Mouse (Mus musculus) limb, embryonic 15.5 days (tissue): ENCODE results near the gene Ywhah. TPM values are rescaled to one million over a fixed set of nuclear protein-coding genes. Genes with fewer than 3 reads are reported as not detected.
"Not testable (repeated sequence)": the region's sequence is repeated elsewhere in the genome, so short reads cannot be mapped to it uniquely, and the experiment has no call there.

Experiments
- ATAC-seq: fragments of 200-750 bp; cut with Nextera tagmentation; 2 replicates; pipeline ENCODE4 v1.8.0; 2017; ENCODE audit warnings: low read depth, moderate TSS enrichment; ENCODE audit not compliant: insufficient number of reproducible peaks, low FRiP score, low TSS enrichment
- H3K27ac ChIP-seq: fragments of 300-500 bp; sonication (generic); 2 replicates; pipeline ENCODE4 v1.5.1; 2015; ENCODE audit warnings: moderate library complexity, mild to moderate bottlenecking, inconsistent platforms
- H3K27me3 ChIP-seq: fragments of 300-500 bp; sonication (generic); 2 replicates; pipeline ENCODE4 v1.6.1; 2015; ENCODE audit warnings: inconsistent platforms
- H3K36me3 ChIP-seq: fragments of 300-500 bp; sonication (generic); 2 replicates; pipeline ENCODE4 v1.6.1; 2015; ENCODE audit warnings: inconsistent platforms
- H3K4me1 ChIP-seq: fragments of 300-500 bp; sonication (generic); 2 replicates; pipeline ENCODE4 v1.6.1; 2015; ENCODE audit warnings: inconsistent platforms
- H3K4me2 ChIP-seq: fragments of 300-500 bp; sonication (generic); 2 replicates; pipeline ENCODE4 v1.6.1; 2015; ENCODE audit warnings: mild to moderate bottlenecking, inconsistent platforms
- H3K4me3 ChIP-seq: fragments of 300-500 bp; sonication (generic); 2 replicates; pipeline ENCODE4 v1.5.1; 2015; ENCODE audit warnings: mild to moderate bottlenecking, inconsistent platforms
- H3K9ac ChIP-seq: fragments of 300-500 bp; sonication (generic); 2 replicates; pipeline ENCODE4 v1.6.1; 2015; ENCODE audit warnings: inconsistent platforms
- H3K9me3 ChIP-seq: fragments of 300-500 bp; sonication (generic); 2 replicates; pipeline ENCODE4 v1.6.1; 2016; ENCODE audit warnings: inconsistent platforms
- WGBS: fragments of 180-500 bp; shearing (Covaris S2); methylation state at CpG from one replicate; pipeline ENCODE4 v1.1.7; 2015; 5-methylcytosine and 5-hydroxymethylcytosine counted together
- polyA plus RNA-seq: library from polyadenylated mRNA; unstranded; fragments of >200 nt; fragmentation: Nextera tagmentation; extraction: Ambion mirVana; gene quantifications from 2 replicates; pipeline ENCODE4 v1.2.1, GENCODE M21; 2015

Ywhah gene
- polyA plus RNA-seq, 1 experiment from 2014 or later = 363 TPM

DNA sequence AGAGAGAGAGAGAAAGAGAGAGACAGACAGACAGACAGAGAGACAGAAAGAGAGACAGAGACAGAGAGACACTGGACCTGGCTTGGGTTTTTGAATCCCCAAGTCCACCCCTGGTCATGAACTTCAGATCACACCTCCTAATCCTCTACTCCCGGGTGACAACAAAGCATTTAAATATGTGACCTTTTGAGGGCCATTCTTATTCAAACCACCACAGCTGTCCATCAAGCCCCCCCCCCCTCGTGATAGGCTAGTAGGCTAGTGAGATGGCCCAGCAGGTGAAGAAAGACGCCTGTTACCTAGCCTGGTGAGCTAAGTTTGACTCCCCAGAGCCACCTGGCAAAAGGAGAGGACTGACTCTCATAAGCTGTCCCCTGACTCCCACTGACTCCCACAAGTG lies 16.3 kb downstream of the Ywhah start:
- Histone ChIP-seq H3K27me3 (no peaks in the 10 kb centered on the region), H3K4me3 (no peak overlapping the region), H3K4me2 (no peak overlapping the region), H3K9me3 (no peaks in the 10 kb centered on the region), H3K27ac (no peak overlapping the region), H3K4me1 (peaks cover 3% of the 10 kb centered on the region; the same call in 1 of the 2 replicates), H3K36me3 (no peaks in the 10 kb centered on the region), H3K9ac (no peak overlapping the region)
- WGBS = 27% methylated on average over 3 of the region's 3 CpGs
- no peak for ATAC-seq

DNA sequence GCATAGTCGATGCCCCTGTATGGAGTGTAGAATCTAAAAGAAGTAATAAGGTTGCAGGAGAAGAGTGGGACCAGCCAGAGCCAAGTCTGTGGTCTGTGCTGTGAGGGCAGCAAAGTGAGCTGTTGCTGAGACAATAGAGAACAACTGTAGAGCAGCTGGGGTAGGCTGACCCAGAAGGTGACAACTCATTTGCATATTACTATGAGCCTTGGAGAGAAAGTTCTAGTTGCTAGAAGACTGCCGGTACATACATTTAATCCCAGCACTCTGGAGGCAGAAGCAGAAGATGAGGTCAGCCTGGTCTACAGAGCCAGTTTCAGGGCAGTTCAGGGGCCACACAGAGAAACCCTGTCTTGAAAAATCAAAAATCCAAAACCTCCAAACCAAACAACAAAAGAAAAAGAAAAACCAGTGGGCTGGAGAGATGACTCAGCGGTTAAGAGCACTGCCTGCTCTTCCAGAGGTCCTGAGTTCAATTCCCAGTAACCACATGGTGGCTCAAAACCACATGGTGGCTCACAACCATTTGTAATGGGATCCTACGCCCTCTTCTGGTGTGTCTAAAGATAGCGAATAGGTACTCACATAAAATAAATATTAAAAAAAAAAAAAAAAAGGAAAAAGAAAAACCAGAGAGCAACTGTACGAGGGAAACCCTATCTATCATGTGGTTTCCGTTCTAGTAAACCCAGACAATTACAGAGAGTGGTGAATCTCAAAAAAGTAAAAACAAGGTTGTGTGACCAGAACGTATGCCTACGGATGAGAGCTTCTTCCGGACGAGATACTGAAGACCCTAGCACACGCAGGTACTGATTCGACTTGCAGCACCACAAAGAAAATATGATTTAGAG lies 20.3 kb downstream of the Ywhah start:
- H3K4me1 ChIP-seq = peaks cover 3% of the 10 kb centered on the region; the same call in 1 of the 2 replicates
- WGBS = 45% methylated on average over 13 of the region's 13 CpGs
- peak overlapping the region; percentile 41; the same call in 1 of the 2 replicates for H3K4me2 ChIP-seq
- H3K36me3 ChIP-seq = no peaks in the 10 kb centered on the region
- H3K27ac ChIP-seq = no peak overlapping the region
- 0 out of 2 replicates have a peak overlapping the region, but pooled peaks have one; percentile 11 for H3K4me3 ChIP-seq
- no peaks in the 10 kb centered on the region for H3K27me3 ChIP-seq
- no peak overlapping the region for H3K9ac ChIP-seq
- H3K9me3 ChIP-seq = no peaks in the 10 kb centered on the region
- ATAC-seq = no peak

DNA sequence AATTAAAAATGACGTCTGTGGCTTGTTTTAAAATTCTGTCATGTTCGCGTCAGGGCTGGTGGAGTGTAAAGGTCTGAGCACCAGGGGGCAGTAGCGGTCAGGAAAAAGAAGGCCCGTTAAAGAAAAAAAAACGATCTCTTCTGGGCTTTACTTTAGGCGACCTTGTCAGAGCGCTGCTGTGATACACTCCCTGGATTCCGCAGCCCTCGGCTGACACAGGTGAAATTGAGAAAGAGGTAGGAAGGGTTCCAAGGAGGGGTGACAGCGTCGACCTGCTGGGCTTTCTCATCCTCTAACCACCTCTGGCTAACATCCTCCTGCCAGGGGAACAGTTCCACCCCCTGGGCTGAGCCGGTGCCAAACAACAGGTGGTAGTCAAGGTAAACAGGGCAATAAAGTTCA lies 20.9 kb downstream of the Ywhah start:
- Histone ChIP-seq H3K27me3 (no peaks in the 10 kb centered on the region), H3K36me3 (no peaks in the 10 kb centered on the region), H3K27ac (no peak overlapping the region), H3K9ac (no peak overlapping the region), H3K4me1 (peaks cover 3% of the 10 kb centered on the region; the same call in 1 of the 2 replicates), H3K4me2 (peak overlapping the region; percentile 41), H3K4me3 (peak overlapping the region; percentile 11; the same call in 1 of the 2 replicates), H3K9me3 (no peaks in the 10 kb centered on the region)
- WGBS = 4% methylated on average over 13 of the region's 13 CpGs
- ATAC-seq = no peak

DNA sequence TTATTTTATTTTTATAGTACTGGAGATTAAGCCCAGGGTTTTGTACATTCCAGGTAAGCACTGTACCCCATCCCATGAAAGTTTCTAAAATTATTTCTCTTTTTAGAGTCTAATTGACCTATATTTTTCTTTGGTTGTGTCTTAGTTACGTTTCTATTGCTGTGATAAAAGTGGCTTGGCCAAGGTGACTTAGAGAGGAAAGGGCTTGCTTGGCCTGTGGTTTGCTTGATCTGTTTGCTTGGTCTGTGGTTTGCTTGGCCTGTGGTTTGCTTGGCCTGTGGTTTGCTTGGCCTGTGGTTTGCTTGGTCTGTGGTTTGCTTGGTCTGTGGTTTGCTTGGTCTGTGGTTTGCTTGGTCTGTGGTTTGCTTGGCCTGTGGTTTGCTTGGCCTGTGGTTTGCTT lies 22.1 kb downstream of the Ywhah start:
- not testable (repeated sequence) for ATAC-seq, H3K27ac ChIP-seq, H3K4me3 ChIP-seq, H3K4me2 ChIP-seq, H3K4me1 ChIP-seq, H3K36me3 ChIP-seq, H3K9me3 ChIP-seq, H3K27me3 ChIP-seq, H3K9ac ChIP-seq
- WGBS = 65% methylated on average over 1 of the region's 1 CpGs

DNA sequence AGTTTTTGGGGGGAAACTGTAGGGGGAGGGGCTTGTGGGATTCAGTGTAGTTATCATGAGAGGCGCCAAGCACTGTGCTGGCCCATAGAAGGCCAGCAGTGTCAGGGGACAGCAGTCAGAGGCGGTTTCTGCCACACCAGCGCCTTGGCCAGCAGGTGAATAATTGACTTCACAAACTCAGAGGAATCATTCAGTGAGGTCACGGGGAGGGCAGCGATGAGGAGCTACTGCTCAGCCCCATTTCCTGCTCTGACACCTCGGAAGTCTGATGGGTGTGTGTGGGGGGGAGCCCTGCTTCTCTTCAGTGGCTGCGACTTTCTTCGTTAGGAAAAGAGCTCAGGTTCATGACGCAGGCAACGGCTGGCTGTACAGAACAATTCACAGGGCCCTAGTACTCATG lies 24.8 kb downstream of the Ywhah start:
- ATAC-seq = no peak
- H3K36me3 ChIP-seq = no peaks in the 10 kb centered on the region
- H3K27me3 ChIP-seq = no peaks in the 10 kb centered on the region
- no peak overlapping the region for H3K9ac ChIP-seq
- WGBS = 58% methylated on average over 10 of the region's 10 CpGs
- H3K4me2 ChIP-seq = no peak overlapping the region
- H3K27ac ChIP-seq = no peak overlapping the region
- H3K4me3 ChIP-seq = no peak overlapping the region
- peaks cover 3% of the 10 kb centered on the region; the same call in 1 of the 2 replicates for H3K4me1 ChIP-seq
- no peaks in the 10 kb centered on the region for H3K9me3 ChIP-seq

DNA sequence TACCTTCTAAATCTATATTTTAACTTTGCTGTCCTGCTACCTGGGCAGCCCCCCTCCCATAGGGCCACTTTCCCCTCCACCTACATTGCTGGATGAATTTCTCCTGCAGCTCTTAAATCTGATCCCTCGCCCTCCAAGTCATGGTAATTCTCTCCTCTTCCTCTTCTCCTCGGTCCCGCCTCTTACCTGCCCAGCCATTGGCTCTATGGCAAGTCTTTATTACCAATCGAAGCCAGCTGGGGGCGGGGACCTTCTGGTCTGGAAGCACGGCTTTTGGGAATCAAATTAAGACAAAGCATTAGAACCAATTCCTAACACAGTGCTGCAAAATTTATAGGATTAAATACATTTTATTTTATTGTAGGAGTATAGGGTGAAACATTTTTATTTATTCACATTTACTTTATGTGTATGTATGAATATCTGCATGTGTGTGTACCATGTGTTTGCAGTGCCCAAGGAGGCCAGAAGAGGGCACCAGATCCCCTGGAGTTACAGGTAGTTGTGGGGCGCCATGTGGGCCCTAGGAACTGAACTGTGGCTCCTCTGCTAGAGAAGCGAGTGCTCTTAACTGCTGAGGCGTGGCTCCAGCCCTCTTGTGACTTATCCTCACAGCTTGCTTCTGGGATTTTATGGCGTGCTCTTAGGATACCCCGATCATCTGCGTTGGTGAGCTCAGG lies 26.2 kb downstream of the Ywhah start:
- no peak overlapping the region for H3K4me2 ChIP-seq
- no peaks in the 10 kb centered on the region for H3K9me3 ChIP-seq
- no peak overlapping the region for H3K9ac ChIP-seq
- H3K27ac ChIP-seq = no peak overlapping the region
- ATAC-seq = no peak
- no peaks in the 10 kb centered on the region for H3K36me3 ChIP-seq
- no peak overlapping the region for H3K4me3 ChIP-seq
- no peaks in the 10 kb centered on the region for H3K4me1 ChIP-seq
- no peaks in the 10 kb centered on the region for H3K27me3 ChIP-seq
- WGBS = 88% methylated on average over 12 of the region's 12 CpGs

DNA sequence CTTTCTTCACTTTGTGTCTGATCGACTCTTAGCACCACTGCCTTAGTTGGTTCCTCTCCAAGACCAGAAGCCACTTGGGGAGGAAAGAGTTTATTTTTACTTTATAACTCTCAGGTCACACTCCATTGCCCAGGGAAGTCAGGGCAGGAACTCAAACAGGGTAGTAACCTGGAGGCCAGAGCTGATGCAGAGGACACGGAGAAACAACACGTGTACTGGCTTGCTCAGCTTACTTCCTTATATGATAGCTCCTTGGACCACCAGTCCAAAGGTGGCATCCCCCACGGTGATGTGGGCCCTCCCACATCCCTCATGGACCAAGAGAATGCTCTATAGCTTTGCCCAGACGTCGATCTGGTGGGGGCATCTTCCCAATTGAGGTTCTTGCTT lies 26.7 kb downstream of the Ywhah start:
- Histone ChIP-seq H3K9ac (no peak overlapping the region), H3K4me1 (no peaks in the 10 kb centered on the region), H3K9me3 (no peaks in the 10 kb centered on the region), H3K27ac (no peak overlapping the region), H3K4me3 (no peak overlapping the region), H3K27me3 (no peaks in the 10 kb centered on the region), H3K36me3 (no peaks in the 10 kb centered on the region), H3K4me2 (no peak overlapping the region)
- 86% methylated on average over 6 of the region's 6 CpGs for WGBS
- no peak for ATAC-seq

DNA sequence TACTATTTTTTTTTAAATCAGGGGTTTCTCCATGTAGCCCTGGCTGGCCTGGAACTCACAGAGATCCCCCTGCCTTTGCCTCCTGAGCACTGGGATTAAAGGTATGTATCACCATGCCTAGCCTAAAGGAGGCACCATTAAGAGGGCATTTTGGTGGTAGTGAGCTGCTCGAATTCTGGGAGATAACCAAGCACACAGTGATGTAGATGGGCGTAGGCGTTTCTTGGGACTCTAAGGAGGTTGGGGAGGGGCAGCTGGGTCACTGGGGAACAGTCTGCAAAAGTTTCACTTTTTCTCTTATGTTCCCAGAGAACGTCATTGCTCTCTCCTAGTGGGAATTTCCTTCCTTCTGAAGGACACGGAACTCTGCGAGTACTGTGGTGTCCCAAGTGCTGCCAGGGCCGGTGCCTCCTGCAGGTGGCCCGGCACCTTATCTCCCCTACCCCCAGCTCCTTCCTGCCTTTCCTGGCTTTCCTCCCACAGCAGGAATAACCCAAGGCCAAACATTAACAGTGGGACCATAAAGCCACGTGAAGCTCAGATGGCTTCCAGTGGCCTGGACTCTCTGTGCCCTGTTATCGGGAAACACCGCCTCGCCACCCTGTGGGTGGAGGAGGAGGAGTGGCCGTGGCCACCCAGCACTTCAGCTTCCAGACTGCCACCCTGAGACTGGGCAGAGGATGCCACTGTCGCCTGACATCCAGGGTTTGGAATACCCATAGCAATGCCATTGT lies 34.4 kb downstream of the Ywhah start:
- no peak for ATAC-seq
- H3K27me3 ChIP-seq = no peaks in the 10 kb centered on the region
- 69% methylated on average over 14 of the region's 14 CpGs for WGBS
- no peaks in the 10 kb centered on the region for H3K4me1 ChIP-seq
- no peak overlapping the region for H3K4me3 ChIP-seq
- no peak overlapping the region for H3K27ac ChIP-seq
- H3K36me3 ChIP-seq = no peaks in the 10 kb centered on the region
- H3K4me2 ChIP-seq = no peak overlapping the region
- H3K9me3 ChIP-seq = no peaks in the 10 kb centered on the region
- no peak overlapping the region for H3K9ac ChIP-seq

DNA sequence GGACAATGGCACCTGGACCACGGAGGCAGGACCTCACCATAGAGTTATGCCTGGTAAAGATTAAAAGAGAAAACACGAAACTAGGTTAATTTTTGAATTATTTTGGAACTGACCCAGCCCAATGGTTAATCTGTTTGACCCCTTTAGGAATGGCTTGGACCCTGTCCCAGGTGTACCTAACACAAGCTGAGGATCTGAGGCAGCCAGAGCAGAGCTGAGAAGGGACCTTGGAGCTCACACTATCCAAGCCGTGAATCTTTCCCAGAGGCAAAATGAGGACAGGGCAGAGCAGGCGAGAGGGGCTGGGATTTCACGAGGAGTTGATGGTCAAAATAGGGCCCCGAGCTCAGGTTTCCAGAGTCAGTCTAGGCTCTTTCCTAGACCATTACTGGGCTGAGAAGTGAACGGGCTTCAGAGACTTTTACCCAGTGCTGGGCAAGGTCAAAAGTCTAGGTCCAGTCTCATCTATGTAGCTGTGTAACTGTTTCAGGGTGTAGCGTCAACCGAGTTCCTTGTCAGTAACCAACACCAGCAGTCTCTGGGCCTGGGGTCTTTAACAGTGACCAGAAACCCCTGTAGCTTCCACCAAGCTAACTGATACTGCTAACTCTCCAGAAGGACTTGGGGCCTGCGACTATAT lies 37.6 kb downstream of the Ywhah start:
- Histone ChIP-seq H3K9me3 (no peaks in the 10 kb centered on the region), H3K4me2 (no peak overlapping the region), H3K27me3 (no peaks in the 10 kb centered on the region), H3K4me3 (no peak overlapping the region), H3K9ac (no peak overlapping the region), H3K4me1 (no peaks in the 10 kb centered on the region), H3K36me3 (no peaks in the 10 kb centered on the region), H3K27ac (no peak overlapping the region)
- WGBS = 67% methylated on average over 10 of the region's 10 CpGs
- ATAC-seq = no peak

DNA sequence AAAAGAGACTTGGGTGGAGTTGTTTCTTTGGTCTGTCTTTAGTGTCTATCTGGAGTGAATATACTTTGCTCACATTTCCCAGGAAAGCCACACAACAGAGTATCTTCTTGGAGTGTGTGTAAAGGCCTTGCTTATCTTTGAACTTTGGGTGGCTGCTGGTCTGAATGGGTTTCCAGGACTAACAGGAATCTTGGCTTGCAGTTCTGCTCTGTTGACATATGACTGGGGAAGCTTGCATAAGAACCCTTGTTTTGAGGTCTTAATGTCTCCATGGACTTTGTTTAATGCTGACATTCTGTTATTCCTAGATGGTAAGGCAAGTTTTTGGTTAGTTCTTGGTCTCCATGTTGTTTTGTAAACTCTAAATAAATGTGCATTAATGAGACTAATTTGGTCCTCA lies 51.5 kb downstream of the Ywhah start:
- H3K9me3 ChIP-seq = no peaks in the 10 kb centered on the region
- no peak overlapping the region for H3K27ac ChIP-seq
- H3K4me2 ChIP-seq = no peak overlapping the region
- ATAC-seq = no peak
- no peak overlapping the region for H3K9ac ChIP-seq
- H3K27me3 ChIP-seq = no peaks in the 10 kb centered on the region
- H3K4me3 ChIP-seq = no peak overlapping the region
- H3K4me1 ChIP-seq = no peaks in the 10 kb centered on the region
- H3K36me3 ChIP-seq = no peaks in the 10 kb centered on the region

DNA sequence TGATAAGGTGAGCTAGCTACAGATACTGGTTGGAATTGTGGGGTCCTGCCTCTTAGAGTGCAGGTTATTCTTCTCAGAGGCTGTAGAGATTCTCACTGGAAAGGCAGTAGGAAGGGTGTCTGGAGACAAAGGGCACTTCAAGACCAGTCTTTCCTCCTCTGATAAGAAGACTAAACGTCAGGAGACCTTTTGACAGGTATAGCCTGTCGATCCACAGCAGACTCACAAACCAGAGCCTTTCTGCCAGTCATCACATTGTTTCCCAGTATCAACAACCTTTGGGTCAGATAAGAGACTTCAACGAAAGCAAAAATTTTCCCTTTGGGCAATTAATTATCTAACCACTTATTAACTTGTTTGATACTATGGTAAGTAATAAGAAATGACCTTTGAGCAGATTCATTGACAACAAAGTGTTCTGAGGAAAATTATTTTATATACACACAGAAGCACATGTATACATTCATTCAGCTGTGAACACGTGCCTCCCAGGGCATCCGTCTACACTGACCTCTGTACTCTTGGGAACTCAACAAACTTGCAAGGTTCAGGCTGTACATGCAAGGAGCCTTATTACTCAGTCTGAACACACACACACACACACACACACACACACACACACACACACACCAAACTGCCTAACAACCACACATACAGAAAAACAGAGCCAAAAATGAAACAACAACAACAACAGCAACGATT lies 58.0 kb downstream of the Ywhah start:
- H3K9ac ChIP-seq = no peak overlapping the region
- H3K36me3 ChIP-seq = no peaks in the 10 kb centered on the region
- no peaks in the 10 kb centered on the region for H3K4me1 ChIP-seq
- no peak overlapping the region for H3K27ac ChIP-seq
- no peaks in the 10 kb centered on the region for H3K27me3 ChIP-seq
- ATAC-seq = no peak
- WGBS = 78% methylated on average over 6 of the region's 6 CpGs
- H3K4me3 ChIP-seq = no peak overlapping the region
- H3K9me3 ChIP-seq = no peaks in the 10 kb centered on the region
- H3K4me2 ChIP-seq = no peak overlapping the region
